Mouse (Mus musculus) B cell, adult 62 days (primary cell): ENCODE data around the gene Castor1. TPM values are rescaled to one million over a fixed set of nuclear protein-coding genes. Genes with fewer than 3 reads are reported as not detected.

Experiments used
- total RNA-seq: library from RNA; stranded (reverse); gene quantifications from 4 replicates; pipeline ENCODE4 v1.2.4, GENCODE M21; 2023

The Castor1 gene
- total RNA-seq: 3.3 to 4.9 TPM (median 4.1 TPM) in 4 replicates

GRCm38 (mm10) chr11:4217914-4218629 is at the start of gene Castor1:
Gene Castor1 (plus strand): TSS chr11:4218225.

GRCm38 (mm10) chr11:4186486-4187317 is 31.3 kb upstream of the Castor1 start, which contains the start of gene Tbc1d10a:
Gene Tbc1d10a (plus strand): TSS chr11:4186789.

GRCm38 (mm10) chr11:4235665-4236545 is 17.9 kb downstream of the Castor1 start, which contains the start of gene Osm:
Gene Osm (plus strand): TSS chr11:4236420.

GRCm38 (mm10) chr11:4256846-4257607 is 39.0 kb downstream of the Castor1 start, which contains the start of gene Lif:
Gene Lif (plus strand): TSS chr11:4257557.

Other genes starting within 250 kb of the Castor1 start
- gene 4930556J24Rik, start 241.4 kb upstream of the Castor1 start, total RNA-seq: not detected in 4 replicates
- gene Gal3st1, start 234.6 kb upstream of the Castor1 start, total RNA-seq: not detected in 4 replicates
- not detected in 4 replicates for gene Sec14l4, start 186.8 kb upstream of the Castor1 start, total RNA-seq
- gene Sec14l3, start 153.4 kb upstream of the Castor1 start, total RNA-seq: not detected in 4 replicates
- 1.1 to 1.9 TPM (median 1.4 TPM) in 4 replicates for gene Mtfp1, start 122.8 kb upstream of the Castor1 start, total RNA-seq
- gene Sec14l2, start 94.8 kb upstream of the Castor1 start, total RNA-seq: 0.27 to 0.91 TPM in 2 of 4 replicates, not detected in the others
- gene Rnf215, start 83.0 kb upstream of the Castor1 start, total RNA-seq: 29.9 to 37.7 TPM (median 30.9 TPM) in 4 replicates
- gene Ccdc157, start 57.9 kb upstream of the Castor1 start, total RNA-seq: 7.9 to 13.5 TPM (median 11.2 TPM) in 4 replicates
- 54.7 to 70.8 TPM (median 61.7 TPM) in 4 replicates for gene Sf3a1, start 57.9 kb upstream of the Castor1 start, total RNA-seq
- 46.9 to 54.4 TPM (median 50.3 TPM) in 4 replicates for gene Tbc1d10a, start 31.4 kb upstream of the Castor1 start, total RNA-seq
- gene Osm, start 18.2 kb downstream of the Castor1 start, total RNA-seq: 2.9 to 4.5 TPM (median 3.7 TPM) in 4 replicates
- gene Lif, start 39.3 kb downstream of the Castor1 start, total RNA-seq: not detected in 4 replicates
- 0.70 to 1.6 TPM (median 0.98 TPM) in 4 replicates for gene Hormad2, start 222.9 kb downstream of the Castor1 start, total RNA-seq